Mouse (Mus musculus) lung, adult 2 months (tissue): ENCODE data around the gene Tnnt3. TPM values are rescaled to one million over a fixed set of nuclear protein-coding genes. Genes with fewer than 3 reads are reported as not detected.

Experiments
- DNase-seq: peaks from one replicate; pipeline ENCODE4 v3.0.0; 2022
- H3K4me1 ChIP-seq: fragments of 200-500 bp; 2 replicates; pipeline ENCODE4 v1.6.1; 2011; ENCODE audit warnings: low read length; ENCODE audit not compliant: control insufficient read depth, insufficient read depth
- H3K4me3 ChIP-seq: fragments of 200-500 bp; replicated peaks from 2 replicates; pipeline ENCODE3; 2011; ENCODE audit warnings: low read depth, mild to moderate bottlenecking, control low read depth, low read length; ENCODE audit errors: extremely low read depth
- CTCF ChIP-seq: fragments of 200-500 bp; IDR thresholded peaks from 2 replicates; pipeline ENCODE4 v1.5.1; 2011; ENCODE audit warnings: mild to moderate bottlenecking, low read length, control low read depth; ENCODE audit not compliant: insufficient read depth
- POLR2A ChIP-seq: fragments of 200-500 bp; IDR thresholded peaks from 2 replicates; pipeline ENCODE4 v1.6.1; 2011; ENCODE audit warnings: low read depth, mild to moderate bottlenecking, control low read depth, low read length, borderline replicate concordance; ENCODE audit errors: extremely low read depth
- WGBS: fragments of 180-500 bp; shearing (Covaris S2); methylation state at CpG from one replicate; pipeline ENCODE4 v1.1.7; 2018; 5-methylcytosine and 5-hydroxymethylcytosine counted together
- polyA plus RNA-seq: library from polyadenylated mRNA; depleted of rRNA; stranded (reverse); fragments of >200 nt; gene quantifications from 2 replicates; pipeline ENCODE4 v1.2.3, GENCODE M21; 2012

The Tnnt3 gene
- polyA plus RNA-seq, 1 experiment, result 64.7 TPM

- 0 out of 2 replicates have a peak, but pooled peaks cover 4% of the 10 kb centered on the region for H3K4me1 ChIP-seq
- TF ChIP-seq POLR2A (no peak), CTCF (no peak)
- peak overlapping the region; percentile 28 for H3K4me3 ChIP-seq
- DNase-seq, result no peak
- WGBS, result 68% methylated on average over 14 of the region's 14 CpGs
These were observed 23.8 kb upstream of the Tnnt3 start for GRCm38 (mm10) chr7:142474799-142475198.

GRCm38 (mm10) chr7:142475641-142476040, 23.0 kb upstream of the Tnnt3 start:
- Histone ChIP-seq H3K4me1 (0 out of 2 replicates have a peak, but pooled peaks cover 4% of the 10 kb centered on the region), H3K4me3 (peak overlapping the region; percentile 42)
- TF ChIP-seq POLR2A (no peak), CTCF (no peak)
- WGBS, result 56% methylated on average over 7 of the region's 7 CpGs
- DNase-seq, result no peak

GRCm38 (mm10) chr7:142476271-142476670, 22.4 kb upstream of the Tnnt3 start:
- no peak for DNase-seq
- Histone ChIP-seq H3K4me1 (0 out of 2 replicates have a peak, but pooled peaks cover 3% of the 10 kb centered on the region), H3K4me3 (peak overlapping the region; percentile 10)
- WGBS, result 74% methylated on average over 5 of the region's 5 CpGs
- TF ChIP-seq POLR2A (no peak), CTCF (no peak)

- DNase-seq, result no peak
- peak overlapping the region; percentile 4 for H3K4me3 ChIP-seq
- TF ChIP-seq POLR2A (no peak), CTCF (no peak)
- H3K4me1 ChIP-seq, result no peaks in the 10 kb centered on the region
- 60% methylated on average over 13 of the region's 13 CpGs for WGBS
These were observed 21.7 kb upstream of the Tnnt3 start for GRCm38 (mm10) chr7:142476795-142477452.

GRCm38 (mm10) chr7:142478001-142478400, 20.6 kb upstream of the Tnnt3 start:
- 75% methylated on average over 6 of the region's 6 CpGs for whole genome bisulfite sequencing
- no peaks in the 10 kb centered on the region for H3K4me1 ChIP-seq
- H3K4me3 ChIP-seq, result no peak overlapping the region
- no peak for DNase-seq
- TF ChIP-seq CTCF, result no peak
- TF ChIP-seq POLR2A, result no peak

GRCm38 (mm10) chr7:142478574-142478973, 20.1 kb upstream of the Tnnt3 start:
- 73% methylated on average over 2 of the region's 2 CpGs for WGBS
- no peak for DNase-seq
- no peak for TF ChIP-seq CTCF
- TF ChIP-seq POLR2A, result no peak
- H3K4me1 ChIP-seq, result no peaks in the 10 kb centered on the region
- H3K4me3 ChIP-seq, result no peak overlapping the region

- no peak for DNase-seq
- TF ChIP-seq POLR2A (no peak), CTCF (no peak)
- H3K4me3 ChIP-seq, result no peak overlapping the region
- no peaks in the 10 kb centered on the region for H3K4me1 ChIP-seq
These were observed 19.3 kb upstream of the Tnnt3 start for GRCm38 (mm10) chr7:142479307-142479706.

GRCm38 (mm10) chr7:142479886-142480285, 18.8 kb upstream of the Tnnt3 start:
- WGBS, result 89% methylated on average over 3 of the region's 3 CpGs
- Histone ChIP-seq H3K4me3 (no peak overlapping the region), H3K4me1 (no peaks in the 10 kb centered on the region)
- DNase-seq, result no peak
- TF ChIP-seq POLR2A, result no peak
- TF ChIP-seq CTCF, result no peak

GRCm38 (mm10) chr7:142480661-142481060, 18.0 kb upstream of the Tnnt3 start:
- H3K4me3 ChIP-seq, result no peak overlapping the region
- TF ChIP-seq CTCF (no peak), POLR2A (no peak)
- 91% methylated on average over 3 of the region's 3 CpGs for WGBS
- DNase-seq, result no peak
- no peaks in the 10 kb centered on the region for H3K4me1 ChIP-seq

- peak; percentile 52 for DNase-seq
- H3K4me1 ChIP-seq, result no peaks in the 10 kb centered on the region
- 24% methylated on average over 5 of the region's 5 CpGs for WGBS
- TF ChIP-seq CTCF (peak; percentile 53), POLR2A (no peak)
- H3K4me3 ChIP-seq, result no peak overlapping the region
These were observed 17.5 kb upstream of the Tnnt3 start for GRCm38 (mm10) chr7:142481186-142481567.
